Mouse (Mus musculus) hindbrain, embryonic 11.5 days (tissue): ENCODE results near the gene Ntrk3. TPM values are rescaled to one million over a fixed set of nuclear protein-coding genes. Genes with fewer than 3 reads are reported as not detected.

Experiments used
- ATAC-seq: fragments of 200-750 bp; cut with Nextera tagmentation; 2 replicates; pipeline ENCODE4 v1.8.0; 2017; ENCODE audit warnings: mild to moderate bottlenecking, moderate TSS enrichment, moderate library complexity; ENCODE audit not compliant: low FRiP score
- DNase-seq: peaks from one replicate; pipeline ENCODE4 v3.0.0-alpha.2; 2015; ENCODE audit warnings: low spot score
- H3K27ac ChIP-seq: fragments of 300-500 bp; sonication (generic); 2 replicates; pipeline ENCODE4 v1.5.1; 2014; ENCODE audit warnings: mild to moderate bottlenecking, low read depth, low read length
- H3K27me3 ChIP-seq: fragments of 300-500 bp; sonication (generic); 2 replicates; pipeline ENCODE4 v1.6.1; 2014; ENCODE audit warnings: mild to moderate bottlenecking, low read length, moderate library complexity, mixed read lengths; ENCODE audit not compliant: control insufficient read depth, insufficient read depth
- H3K36me3 ChIP-seq: fragments of 300-500 bp; sonication (generic); 2 replicates; pipeline ENCODE4 v1.6.1; 2014; ENCODE audit warnings: mild to moderate bottlenecking, low read length, moderate library complexity, mixed read lengths; ENCODE audit not compliant: control insufficient read depth, insufficient read depth
- H3K4me1 ChIP-seq: fragments of 300-500 bp; sonication (generic); replicated peaks from 2 replicates; pipeline ENCODE4 v1.6.1; 2014; ENCODE audit warnings: low read length, mixed read lengths; ENCODE audit not compliant: control insufficient read depth, insufficient read depth
- H3K4me2 ChIP-seq: fragments of 300-500 bp; sonication (generic); replicated peaks from 2 replicates; pipeline ENCODE4 v1.6.1; 2014; ENCODE audit warnings: mild to moderate bottlenecking, low read depth, low read length
- H3K4me3 ChIP-seq: fragments of 300-500 bp; sonication (generic); 2 replicates; pipeline ENCODE4 v1.5.1; 2014; ENCODE audit warnings: low read depth, low read length
- H3K9ac ChIP-seq: fragments of 300-500 bp; sonication (generic); 2 replicates; pipeline ENCODE4 v1.6.1; 2014; ENCODE audit warnings: low read depth, low read length
- H3K9me3 ChIP-seq: fragments of 300-500 bp; sonication (generic); 2 replicates; pipeline ENCODE4 v1.6.1; 2016; ENCODE audit warnings: low read length; ENCODE audit not compliant: control insufficient read depth
- WGBS: fragments of 180-500 bp; shearing (Covaris S2); extraction: QIAGEN DNeasy Blood & Tissue Kit; methylation state at CpG from one replicate; pipeline ENCODE4 v1.1.7; 2014; 5-methylcytosine and 5-hydroxymethylcytosine counted together
- polyA plus RNA-seq: library from polyadenylated mRNA; unstranded; fragments of >200 nt; fragmentation: Nextera tagmentation; extraction: Ambion mirVana; gene quantifications from 2 replicates; pipeline ENCODE4 v1.2.1, GENCODE M21; 2014

Gene Ntrk3
- polyA plus RNA-seq, 1 experiment from 2014 or later: 8.0 TPM

DNA sequence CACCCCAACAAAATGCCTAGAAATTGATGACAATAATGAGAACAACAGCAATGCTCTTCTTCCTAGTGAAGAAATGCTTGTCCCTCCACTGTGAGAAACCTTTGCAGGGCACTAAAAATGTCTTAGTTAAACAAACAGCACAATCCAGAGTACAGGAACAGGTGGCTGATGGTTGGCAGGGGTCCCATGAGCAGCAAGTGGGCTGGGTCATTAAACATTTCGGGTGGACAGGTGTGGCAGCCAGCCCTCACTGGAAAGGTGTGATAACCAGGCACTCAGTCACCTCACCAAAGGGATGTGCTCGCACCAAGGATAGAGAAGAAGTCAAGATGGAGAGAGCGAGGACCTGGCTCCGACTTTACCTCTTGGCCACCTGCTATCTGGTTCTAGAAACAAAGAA is 306.2 kb downstream of the Ntrk3 start:
- Histone ChIP-seq H3K27me3 (no peaks in the 10 kb centered on the region), H3K9ac (no peak overlapping the region), H3K4me1 (no peaks in the 10 kb centered on the region), H3K36me3 (no peaks in the 10 kb centered on the region), H3K27ac (no peak overlapping the region), H3K4me2 (no peak overlapping the region), H3K9me3 (no peaks in the 10 kb centered on the region), H3K4me3 (no peak overlapping the region)
- WGBS: 89% methylated on average over 4 of the region's 4 CpGs
- DNase-seq: no peak
- no peak for ATAC-seq

DNA sequence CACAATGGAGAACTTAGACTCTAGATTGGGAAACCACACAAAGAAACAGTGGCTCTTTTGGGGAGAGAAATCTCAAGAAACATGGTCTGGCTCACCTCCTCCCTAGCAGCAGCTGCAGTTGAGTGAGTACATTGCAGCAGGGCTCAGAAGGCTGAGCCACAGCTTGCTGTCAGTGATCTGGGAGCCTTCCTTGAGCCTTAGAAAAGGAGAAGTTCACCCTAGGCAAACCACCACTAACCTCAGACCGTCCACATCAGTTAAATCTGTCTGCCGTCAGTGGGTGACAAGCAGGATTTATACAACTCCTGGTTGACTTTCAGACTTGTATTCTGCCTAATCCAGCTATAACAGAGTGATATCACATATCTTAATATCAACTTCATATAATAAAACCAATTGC is 325.6 kb downstream of the Ntrk3 start:
- H3K9me3 ChIP-seq: no peaks in the 10 kb centered on the region
- 92% methylated on average over 2 of the region's 2 CpGs for WGBS
- no peak overlapping the region for H3K27ac ChIP-seq
- ATAC-seq: no peak
- no peak overlapping the region for H3K9ac ChIP-seq
- no peak overlapping the region for H3K4me2 ChIP-seq
- no peak for DNase-seq
- no peaks in the 10 kb centered on the region for H3K4me1 ChIP-seq
- H3K36me3 ChIP-seq: no peaks in the 10 kb centered on the region
- no peaks in the 10 kb centered on the region for H3K27me3 ChIP-seq
- no peak overlapping the region for H3K4me3 ChIP-seq

DNA sequence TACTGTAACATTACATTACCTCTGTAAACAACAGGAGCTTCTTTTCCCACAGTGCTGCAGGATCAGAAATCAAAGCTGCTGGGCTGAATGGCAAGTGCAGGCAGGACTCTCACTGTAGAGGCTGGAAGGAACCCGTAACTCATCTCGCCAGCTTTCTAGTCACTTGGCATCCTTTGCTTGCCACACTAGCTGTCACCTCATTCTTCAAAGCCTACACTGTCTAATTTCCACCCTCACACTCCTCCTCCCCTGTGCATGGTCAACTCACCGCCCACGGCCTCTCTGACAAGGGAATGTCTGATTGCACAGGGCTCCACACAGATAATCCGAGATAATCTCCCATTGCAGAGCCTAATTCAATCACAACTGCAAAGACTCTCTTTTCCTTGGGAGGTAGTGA is 327.8 kb downstream of the Ntrk3 start:
- no peak overlapping the region for H3K9ac ChIP-seq
- DNase-seq: no peak
- H3K4me3 ChIP-seq: no peak overlapping the region
- H3K9me3 ChIP-seq: no peaks in the 10 kb centered on the region
- H3K4me1 ChIP-seq: no peaks in the 10 kb centered on the region
- no peak for ATAC-seq
- 82% methylated on average over 5 of the region's 5 CpGs for WGBS
- no peaks in the 10 kb centered on the region for H3K27me3 ChIP-seq
- no peak overlapping the region for H3K4me2 ChIP-seq
- H3K36me3 ChIP-seq: no peaks in the 10 kb centered on the region
- no peak overlapping the region for H3K27ac ChIP-seq

DNA sequence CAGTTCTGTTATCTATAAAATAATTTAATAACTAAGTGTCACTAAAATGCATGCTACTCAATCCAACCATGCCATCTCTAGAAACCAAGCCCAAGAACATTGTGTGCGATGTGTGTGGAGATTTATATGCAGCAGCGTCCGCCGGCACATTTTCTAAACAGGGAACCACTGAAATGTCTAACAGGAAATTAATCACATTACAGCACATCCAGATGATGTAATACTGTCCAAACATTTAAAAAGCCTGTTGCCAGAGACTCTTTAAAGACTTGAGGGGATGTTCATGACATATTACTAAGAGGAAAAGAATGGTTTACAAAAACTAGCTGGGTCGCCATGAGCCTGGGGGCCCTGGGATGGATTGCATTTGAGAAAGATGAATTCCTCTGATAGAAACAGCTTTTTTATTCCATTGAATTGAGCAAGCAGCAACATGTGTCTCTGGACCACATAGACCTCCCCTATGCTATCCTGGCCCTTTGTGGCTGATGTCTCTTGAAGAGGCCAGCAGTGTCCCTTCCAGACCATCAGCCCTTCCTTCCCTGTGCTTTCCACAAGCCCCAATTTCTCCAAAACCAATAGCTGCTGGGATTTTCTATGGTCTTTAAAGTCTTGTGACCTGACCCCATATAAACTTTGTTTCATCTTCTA is 331.0 kb downstream of the Ntrk3 start:
- H3K9me3 ChIP-seq: no peaks in the 10 kb centered on the region
- ATAC-seq (no peak), DNase-seq (no peak)
- H3K4me1 ChIP-seq: no peaks in the 10 kb centered on the region
- H3K36me3 ChIP-seq: no peaks in the 10 kb centered on the region
- no peak overlapping the region for H3K4me3 ChIP-seq
- 95% methylated on average over 5 of the region's 5 CpGs for WGBS
- H3K27ac ChIP-seq: no peak overlapping the region
- H3K27me3 ChIP-seq: no peaks in the 10 kb centered on the region
- no peak overlapping the region for H3K9ac ChIP-seq
- no peak overlapping the region for H3K4me2 ChIP-seq

DNA sequence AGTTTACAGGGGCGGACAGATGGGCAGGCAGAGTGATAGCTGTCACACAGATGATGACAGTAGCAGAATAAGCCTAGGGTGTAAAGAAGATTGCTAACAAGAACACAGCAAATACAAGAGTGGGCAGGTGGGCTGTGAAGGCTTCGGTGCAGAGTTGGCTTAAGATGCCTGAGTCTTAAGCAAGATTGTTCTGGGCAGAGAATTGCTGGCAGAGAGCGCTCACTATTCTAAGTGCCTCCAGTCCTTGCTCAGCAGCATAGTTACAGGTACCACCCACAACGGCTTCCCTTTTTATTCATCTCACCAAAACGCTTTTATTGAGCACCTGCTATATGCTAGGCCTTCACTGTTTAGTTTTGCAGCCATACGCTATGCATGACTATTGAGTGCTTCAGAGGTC is 333.3 kb downstream of the Ntrk3 start:
- Histone ChIP-seq H3K9ac (no peak overlapping the region), H3K4me1 (no peaks in the 10 kb centered on the region), H3K4me3 (no peak overlapping the region), H3K27me3 (no peaks in the 10 kb centered on the region), H3K27ac (no peak overlapping the region), H3K36me3 (no peaks in the 10 kb centered on the region), H3K4me2 (no peak overlapping the region), H3K9me3 (no peaks in the 10 kb centered on the region)
- 92% methylated on average over 6 of the region's 6 CpGs for WGBS
- no peak for DNase-seq
- ATAC-seq: no peak

DNA sequence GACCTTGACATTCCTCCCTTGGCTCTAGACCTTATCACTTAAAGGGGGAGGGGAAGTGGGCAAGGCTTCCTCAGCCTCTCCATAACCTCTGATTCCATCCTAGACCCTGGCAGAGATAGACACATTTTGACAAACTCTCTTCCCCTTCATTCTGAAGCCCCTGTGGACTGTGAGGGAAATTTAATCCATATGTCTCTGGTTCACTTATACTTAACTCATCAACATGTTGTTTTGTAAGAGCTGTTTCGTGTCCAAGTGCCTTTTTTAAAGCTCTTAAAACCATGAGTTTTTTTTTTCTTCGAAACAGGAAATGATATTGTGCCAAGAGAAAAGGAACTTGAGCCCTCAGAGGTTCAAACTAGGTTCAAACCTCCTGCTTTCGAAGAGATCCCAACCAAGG is 335.3 kb downstream of the Ntrk3 start:
- Histone ChIP-seq H3K4me1 (no peaks in the 10 kb centered on the region), H3K36me3 (no peaks in the 10 kb centered on the region), H3K4me3 (no peak overlapping the region), H3K9ac (no peak overlapping the region), H3K9me3 (no peaks in the 10 kb centered on the region), H3K4me2 (no peak overlapping the region), H3K27ac (no peak overlapping the region), H3K27me3 (no peaks in the 10 kb centered on the region)
- DNase-seq (no peak), ATAC-seq (no peak)
- WGBS: 77% methylated on average over 3 of the region's 3 CpGs

DNA sequence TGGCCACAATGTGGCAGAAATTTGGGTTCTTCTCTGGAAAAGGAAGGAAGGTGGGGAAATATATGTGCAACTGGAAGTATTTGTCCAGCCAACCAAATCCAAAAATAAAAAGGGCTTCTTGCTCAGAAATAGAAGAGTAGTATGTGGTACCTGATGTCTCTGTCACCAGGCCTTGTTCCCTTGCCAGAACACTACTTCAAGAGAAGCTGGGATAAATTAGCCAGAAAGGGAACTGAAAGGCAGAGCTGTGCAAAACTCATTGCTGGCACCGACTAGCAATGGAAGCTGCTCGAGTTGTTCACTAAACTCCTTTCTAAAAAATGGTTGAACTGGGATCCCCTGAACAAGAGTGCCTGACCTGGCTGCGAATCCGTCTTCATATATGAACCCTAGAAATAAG is 337.6 kb downstream of the Ntrk3 start:
- Histone ChIP-seq H3K4me3 (no peak overlapping the region), H3K27ac (no peak overlapping the region), H3K9me3 (no peaks in the 10 kb centered on the region), H3K4me1 (no peaks in the 10 kb centered on the region), H3K27me3 (no peaks in the 10 kb centered on the region), H3K4me2 (no peak overlapping the region), H3K9ac (no peak overlapping the region), H3K36me3 (no peaks in the 10 kb centered on the region)
- WGBS: 95% methylated on average over 4 of the region's 4 CpGs
- ATAC-seq (no peak), DNase-seq (no peak)

DNA sequence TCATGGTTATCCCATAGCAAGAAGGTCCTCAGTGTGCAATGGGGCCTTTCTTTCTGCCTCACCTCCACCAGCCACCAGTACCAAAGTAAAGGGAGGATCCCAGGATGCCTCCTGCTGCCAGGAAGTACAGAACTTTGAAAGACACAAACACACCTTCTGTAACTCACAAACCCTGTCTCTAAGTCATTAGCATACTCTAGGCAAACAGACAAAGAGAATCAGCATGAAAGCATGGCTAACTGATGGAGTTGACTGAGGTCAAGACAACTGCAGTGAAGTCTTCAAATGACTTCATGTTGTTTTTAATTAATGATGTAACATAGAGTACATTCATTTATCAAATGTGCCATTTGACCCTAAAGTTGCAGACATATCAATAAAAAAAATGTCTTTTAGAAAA is 339.4 kb downstream of the Ntrk3 start:
- Histone ChIP-seq H3K27me3 (no peaks in the 10 kb centered on the region), H3K4me1 (no peaks in the 10 kb centered on the region), H3K9me3 (no peaks in the 10 kb centered on the region), H3K9ac (no peak overlapping the region), H3K4me2 (no peak overlapping the region), H3K27ac (no peak overlapping the region), H3K4me3 (no peak overlapping the region), H3K36me3 (no peaks in the 10 kb centered on the region)
- ATAC-seq: no peak
- DNase-seq: no peak

DNA sequence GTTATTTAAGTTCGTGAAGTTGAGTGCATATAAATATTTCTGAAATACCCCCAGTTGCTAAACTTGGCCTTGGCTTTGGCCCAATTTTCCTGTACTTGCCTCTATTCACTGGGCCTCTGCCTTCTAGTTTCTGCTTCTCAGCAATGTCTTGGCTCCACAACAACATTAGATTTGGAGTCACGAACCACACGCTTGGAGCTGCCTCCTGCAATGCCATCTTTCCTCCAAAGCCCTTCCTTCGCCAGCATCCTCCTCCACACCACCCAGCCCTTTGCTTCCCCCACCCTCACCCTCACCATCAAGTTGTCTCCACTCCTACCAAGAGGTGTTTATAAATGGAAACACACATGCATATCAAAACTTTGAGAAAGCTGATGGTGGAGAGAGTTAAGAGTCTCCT is 340.6 kb downstream of the Ntrk3 start:
- H3K9me3 ChIP-seq: no peaks in the 10 kb centered on the region
- no peak overlapping the region for H3K4me3 ChIP-seq
- H3K27me3 ChIP-seq: no peaks in the 10 kb centered on the region
- DNase-seq (no peak), ATAC-seq (no peak)
- WGBS: 87% methylated on average over 4 of the region's 4 CpGs
- H3K27ac ChIP-seq: no peak overlapping the region
- H3K9ac ChIP-seq: no peak overlapping the region
- H3K36me3 ChIP-seq: no peaks in the 10 kb centered on the region
- H3K4me2 ChIP-seq: no peak overlapping the region
- H3K4me1 ChIP-seq: no peaks in the 10 kb centered on the region
